Mouse (Mus musculus): Measurements from ENCODE around the gene Ankrd55.

- TF ChIP-seq CTCF (conservative IDR thresholded peaks at IDR 0.05; ENCODE audit: low read length) = no peak
- no peak for TF ChIP-seq POU5F1 (IDR thresholded peaks at IDR 0.05; ENCODE audit: borderline replicate concordance, low read length)
- no peak for TF ChIP-seq NANOG (IDR thresholded peaks at IDR 0.05; ENCODE audit: borderline replicate concordance, low read length)
Measured at GRCm38 (mm10) chr13:112351943-112352342, 63.7 kb downstream of the Ankrd55 start.

All from E14TG2a.4 (cell line).